In genomic region chr6:83278881-83279280, GRCm38 (mm10) we compare ENCODE assay signal across 10 mouse cellular contexts. TPM values are rescaled to one million over a fixed set of nuclear protein-coding genes. Genes with fewer than 3 reads are reported as not detected.
DNase-seq lines count a peak whose midpoint lies in the region; ATAC-seq and TF ChIP-seq lines count a peak whose summit lies in the region.
"Had no signal": no experiment of that assay in that cellular context is flagged by ENCODE, and none has a peak within 500 bp of the region (broad histone marks: within the 10 kb centered on the region; RNA-seq: fewer than 3 reads in every experiment).

No protein-coding gene starts in this region.

- H3K36me3 ChIP-seq in splenic B cell, adult 2 months (ENCODE audit: control insufficient read depth, insufficient read depth, low read length, poor library complexity, severe bottlenecking) = no peaks in the 10 kb centered on the region
- H3K36me3 ChIP-seq in intestine, embryonic 15.5 days = no peaks in the 10 kb centered on the region
- H3K36me3 ChIP-seq: heart, embryonic 15.5 days had no signal

- H3K9me3 ChIP-seq in intestine, embryonic 15.5 days = no peaks in the 10 kb centered on the region
- H3K9me3 ChIP-seq: heart, embryonic 15.5 days had no signal

- no peaks in the 10 kb centered on the region; the same call in 1 of the 2 replicates for H3K27me3 ChIP-seq in cerebellum, adult 2 months (ENCODE audit: control insufficient read depth, insufficient read depth, low read length)
- H3K27me3 ChIP-seq in splenic B cell, adult 2 months (ENCODE audit: control insufficient read depth, insufficient read depth, low read length, poor library complexity, severe bottlenecking) = no peaks in the 10 kb centered on the region
- no peaks in the 10 kb centered on the region for H3K27me3 ChIP-seq in intestine, embryonic 15.5 days (replicated peaks)

- no peak overlapping the region for H3K4me3 ChIP-seq in cerebellum, adult 2 months (replicated peaks; ENCODE audit: insufficient read depth, low read depth, low read length)
- no peak overlapping the region for H3K4me3 ChIP-seq in intestine, embryonic 15.5 days (replicated peaks)
- H3K4me3 ChIP-seq: heart, embryonic 15.5 days; myocyte had no signal

- no peak overlapping the region for H3K9ac ChIP-seq in intestine, embryonic 15.5 days
- H3K9ac ChIP-seq: heart, embryonic 15.5 days had no signal

- no peak for DNase-seq in cerebellum, adult 2 months
- DNase-seq in cerebellum, postnatal 4 days (ENCODE audit: low spot score in 2 of 2) = no peak
- peak; percentile 20 for DNase-seq in ovary, postnatal 36 days (ENCODE audit: low spot score)
- no peak for DNase-seq in ovary, postnatal 14 days (ENCODE audit: low spot score)
- DNase-seq in splenic B cell, adult 2 months (ENCODE audit: low read depth, low spot score) = peak; percentile 56
- no peak for DNase-seq in ovary, postnatal 10 days (ENCODE audit: low spot score)

- TF ChIP-seq POLR2A in cerebellum, adult 2 months (IDR thresholded peaks at IDR 0.05; ENCODE audit: borderline replicate concordance, insufficient read depth, low read length) = no peak

- H3K4me2 ChIP-seq in intestine, embryonic 15.5 days (replicated peaks) = no peak overlapping the region
- H3K4me2 ChIP-seq: heart, embryonic 15.5 days had no signal

- H3K4me1 ChIP-seq in cerebellum, adult 2 months (ENCODE audit: control insufficient read depth, insufficient read depth, low read length) = no peaks in the 10 kb centered on the region
- H3K4me1 ChIP-seq in intestine, embryonic 15.5 days (replicated peaks) = no peaks in the 10 kb centered on the region
- H3K4me1 ChIP-seq: heart, embryonic 15.5 days had no signal

- 19% methylated on average over 2 of the region's 2 CpGs for WGBS in cerebellum, adult 2 months
- 25% methylated on average over 2 of the region's 2 CpGs for WGBS in intestine, embryonic 15.5 days

- peak; percentile 52 for TF ChIP-seq CTCF in cerebellum, adult 2 months (IDR thresholded peaks at IDR 0.05; ENCODE audit: borderline replicate concordance, insufficient read depth, low read depth, low read length)

- H3K27ac ChIP-seq in cerebellum, adult 2 months (ENCODE audit: insufficient read depth, low read length) = no peak overlapping the region
- no peak overlapping the region for H3K27ac ChIP-seq in intestine, embryonic 15.5 days
- H3K27ac ChIP-seq: heart, embryonic 15.5 days had no signal

- ATAC-seq in granulocyte monocyte progenitor cell, adult 5-6 weeks (replicated peaks; ENCODE audit: poor library complexity, severe bottlenecking) = peak; percentile 80
- no peak for ATAC-seq in intestine, embryonic 15.5 days

RNA-seq across cellular contexts. Expression of gene Mthfd2, which starts 46.8 kb away (rescaled TPM):
- polyA plus RNA-seq in cerebellum, adult 2 months (2012; rRNA removed) = 13.6 and 15.4 TPM in 2 replicates
- 20.8 and 48.1 TPM in 2 replicates for total RNA-seq in granulocyte monocyte progenitor cell, adult 5-6 weeks (2014; fragmentation: Nextera tagmentation)
- total RNA-seq in granulocyte monocyte progenitor cell, adult 5-6 weeks (2017) = 31.7 and 35.6 TPM in 2 replicates
- 38.4 and 42.0 TPM in 2 replicates for polyA plus RNA-seq in intestine, embryonic 15.5 days (2015; fragmentation: Nextera tagmentation; extraction: Ambion mirVana)

RNA-seq across cellular contexts. Expression of gene Mob1a, which starts 46.9 kb away (rescaled TPM):
- 16.0 and 16.3 TPM in 2 replicates for polyA plus RNA-seq in cerebellum, adult 2 months (2012; rRNA removed)
- total RNA-seq in granulocyte monocyte progenitor cell, adult 5-6 weeks (2014; fragmentation: Nextera tagmentation) = 75.2 and 76.6 TPM in 2 replicates
- 134 and 144 TPM in 2 replicates for total RNA-seq in granulocyte monocyte progenitor cell, adult 5-6 weeks (2017)
- polyA plus RNA-seq in intestine, embryonic 15.5 days (2015; fragmentation: Nextera tagmentation; extraction: Ambion mirVana) = 56.7 and 63.9 TPM in 2 replicates

RNA-seq across cellular contexts. Expression of gene Slc4a5, which starts 59.3 kb away (rescaled TPM):
- 2.8 and 5.8 TPM in 2 replicates for polyA plus RNA-seq in cerebellum, adult 2 months (2012; rRNA removed)
- total RNA-seq in granulocyte monocyte progenitor cell, adult 5-6 weeks (2014; fragmentation: Nextera tagmentation) = not detected in 2 replicates
- total RNA-seq in granulocyte monocyte progenitor cell, adult 5-6 weeks (2017) = 0.13 TPM in 1 of 2 replicates, not detected in the other
- polyA plus RNA-seq in intestine, embryonic 15.5 days (2015; fragmentation: Nextera tagmentation; extraction: Ambion mirVana) = 0.39 and 0.41 TPM in 2 replicates

Comparison
In these comparisons a context has a peak if more than half of its experiments do, and no peak if none do; other contexts are left out.
1. DNase-seq: peak in ovary, postnatal 36 days (single experiment) and splenic B cell, adult 2 months (single experiment); none in cerebellum, adult 2 months (0 of 2), cerebellum, postnatal 4 days (0 of 2), ovary, postnatal 14 days (single experiment) and ovary, postnatal 10 days (single experiment).